Mouse (Mus musculus): ENCODE measurements around the gene Rbm20. TPM values are rescaled to one million over a fixed set of nuclear protein-coding genes. Genes with fewer than 3 reads are reported as not detected.
A peak's percentile ranks its signal among the peaks of the same experiment; 100 is the strongest.
"Not testable (repeated sequence)": the region's sequence is repeated elsewhere in the genome, so short reads cannot be mapped to it uniquely, and the experiment has no call there.

Rbm20 gene
- polyA plus RNA-seq, 1 experiment from 2014 or later: 1.2 TPM

DNA sequence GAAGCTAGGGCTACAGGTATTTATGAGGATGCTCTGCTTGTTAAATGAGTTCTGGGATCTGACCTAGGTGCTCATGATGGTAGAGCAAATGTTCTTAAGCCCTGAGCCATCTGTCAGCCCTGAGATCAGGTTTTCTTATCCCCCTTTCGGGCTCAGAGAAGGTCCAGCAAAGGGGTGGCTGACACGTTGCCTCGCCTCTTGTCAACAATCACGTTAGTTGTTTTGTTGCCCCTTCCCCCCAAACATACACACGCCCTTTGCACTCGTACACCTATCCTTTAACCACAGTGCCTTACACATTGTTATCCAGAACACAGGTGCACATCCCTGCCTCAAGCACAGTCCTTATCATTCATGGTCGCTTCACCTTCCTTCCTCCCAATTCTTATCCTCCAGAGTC, 26.2 kb upstream of the Rbm20 start:
- H3K27me3 ChIP-seq (ENCODE audit: control insufficient read depth, insufficient read depth, low read length): no peaks in the 10 kb centered on the region
- no peaks in the 10 kb centered on the region for H3K9me3 ChIP-seq (ENCODE audit: control insufficient read depth, low read length)
- no peak overlapping the region for H3K27ac ChIP-seq (ENCODE audit: low read depth, low read length)
- no peak overlapping the region for H3K4me3 ChIP-seq (ENCODE audit: low read depth, low read length)
- H3K36me3 ChIP-seq (ENCODE audit: control insufficient read depth, insufficient read depth, low read length): peaks cover 6% of the 10 kb centered on the region
- 91% methylated on average over 7 of the region's 7 CpGs for WGBS
- peaks cover 9% of the 10 kb centered on the region; the same call in 1 of the 2 replicates for H3K4me1 ChIP-seq (ENCODE audit: control insufficient read depth, insufficient read depth, low read length)
- no peak for ATAC-seq (ENCODE audit: low read depth)
- no peak overlapping the region for H3K9ac ChIP-seq (replicated peaks; ENCODE audit: low read depth, low read length)
- H3K4me2 ChIP-seq (ENCODE audit: low read depth, low read length): no peak overlapping the region

GRCm38 (mm10) chr19:53652267-53652666, 24.8 kb upstream of the Rbm20 start:
- no peak overlapping the region for H3K4me2 ChIP-seq (ENCODE audit: low read depth, low read length)
- H3K36me3 ChIP-seq (ENCODE audit: control insufficient read depth, insufficient read depth, low read length): no peaks in the 10 kb centered on the region
- H3K27ac ChIP-seq (ENCODE audit: low read depth, low read length): no peak overlapping the region
- no peak overlapping the region for H3K4me3 ChIP-seq (ENCODE audit: low read depth, low read length)
- WGBS: 58% methylated on average over 9 of the region's 9 CpGs
- no peaks in the 10 kb centered on the region for H3K27me3 ChIP-seq (ENCODE audit: control insufficient read depth, insufficient read depth, low read length)
- peaks cover 9% of the 10 kb centered on the region; the same call in 1 of the 2 replicates for H3K4me1 ChIP-seq (ENCODE audit: control insufficient read depth, insufficient read depth, low read length)
- no peak overlapping the region for H3K9ac ChIP-seq (replicated peaks; ENCODE audit: low read depth, low read length)
- no peak for ATAC-seq (ENCODE audit: low read depth)
- no peaks in the 10 kb centered on the region for H3K9me3 ChIP-seq (ENCODE audit: control insufficient read depth, low read length)

DNA sequence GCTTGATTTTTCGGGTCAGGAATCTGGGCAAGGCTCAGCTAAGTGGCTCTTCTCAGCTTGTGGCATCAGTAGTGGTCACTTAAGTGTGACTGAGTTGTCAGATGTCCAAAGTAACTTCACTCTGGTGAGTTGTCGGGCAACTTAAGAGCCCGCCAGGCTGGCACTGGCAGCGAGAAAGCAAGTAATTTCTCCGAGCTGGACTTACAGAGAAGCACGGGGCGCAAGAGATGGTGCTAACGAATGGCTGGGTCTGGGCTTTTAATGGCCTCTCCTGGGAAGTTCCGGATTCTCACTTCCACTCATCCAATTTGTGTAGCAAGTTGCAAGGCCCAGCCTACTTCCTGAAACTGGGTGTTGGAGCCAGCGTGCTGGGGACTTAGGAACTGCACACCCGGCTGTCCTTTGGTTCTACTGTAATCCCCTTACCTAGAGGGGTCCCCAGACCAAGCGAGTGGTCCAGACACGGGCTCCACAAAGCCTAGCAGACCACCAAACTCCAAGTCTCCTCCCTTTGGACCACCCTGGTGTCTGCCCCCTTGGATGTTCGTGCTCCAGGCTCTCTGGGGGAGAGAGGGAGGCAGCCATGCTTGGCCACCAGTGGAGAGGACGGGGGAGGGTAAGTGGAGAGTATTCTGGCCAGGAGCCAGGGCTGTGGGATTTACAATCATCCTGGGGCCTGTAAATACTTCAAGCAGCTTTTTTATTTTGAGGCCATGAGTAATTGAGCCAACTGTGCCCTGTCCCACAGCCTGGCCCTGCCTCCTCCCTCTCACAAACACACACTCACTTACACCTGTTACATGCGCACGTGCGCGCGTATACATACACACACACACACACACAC, 23.3 kb upstream of the Rbm20 start:
- Histone ChIP-seq H3K36me3 (ENCODE audit: control insufficient read depth, insufficient read depth, low read length) (no peaks in the 10 kb centered on the region), H3K27me3 (ENCODE audit: control insufficient read depth, insufficient read depth, low read length) (no peaks in the 10 kb centered on the region), H3K4me3 (ENCODE audit: low read depth, low read length) (no peak overlapping the region), H3K27ac (ENCODE audit: low read depth, low read length) (no peak overlapping the region), H3K9ac (replicated peaks; ENCODE audit: low read depth, low read length) (no peak overlapping the region), H3K4me2 (ENCODE audit: low read depth, low read length) (peak overlapping the region; percentile 23; the same call in 1 of the 2 replicates), H3K9me3 (ENCODE audit: control insufficient read depth, low read length) (no peaks in the 10 kb centered on the region), H3K4me1 (ENCODE audit: control insufficient read depth, insufficient read depth, low read length) (peaks cover 9% of the 10 kb centered on the region; the same call in 1 of the 2 replicates)
- peak; percentile 80 for ATAC-seq (ENCODE audit: low read depth)
- 38% methylated on average over 20 of the region's 20 CpGs for WGBS

DNA sequence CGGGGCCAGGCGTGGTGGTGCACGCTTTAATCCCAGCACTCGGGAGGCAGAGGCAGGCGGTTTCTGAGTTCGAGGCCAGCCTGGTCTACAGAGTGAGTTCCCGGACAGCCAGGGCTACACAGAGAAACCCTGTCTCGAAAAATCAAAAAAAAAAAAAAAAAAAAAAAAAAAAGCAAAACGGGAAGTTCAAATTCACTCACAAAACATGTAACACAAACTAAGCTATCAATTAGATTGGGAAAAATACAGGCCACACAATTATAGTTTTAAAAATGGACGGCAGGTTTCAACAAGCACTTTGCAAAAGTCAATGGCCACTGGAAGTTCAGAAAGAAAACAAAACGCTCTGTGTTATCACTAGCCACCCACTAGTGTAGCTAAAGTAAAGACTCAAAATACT, 20.7 kb upstream of the Rbm20 start:
- not testable (repeated sequence) for H3K4me1 ChIP-seq (ENCODE audit: control insufficient read depth, insufficient read depth, low read length); H3K36me3 ChIP-seq (ENCODE audit: control insufficient read depth, insufficient read depth, low read length); H3K9me3 ChIP-seq (ENCODE audit: control insufficient read depth, low read length); H3K4me2 ChIP-seq (ENCODE audit: low read depth, low read length); H3K9ac ChIP-seq (replicated peaks; ENCODE audit: low read depth, low read length); H3K4me3 ChIP-seq (ENCODE audit: low read depth, low read length); H3K27ac ChIP-seq (ENCODE audit: low read depth, low read length); H3K27me3 ChIP-seq (ENCODE audit: control insufficient read depth, insufficient read depth, low read length); ATAC-seq (ENCODE audit: low read depth)
- 93% methylated on average over 11 of the region's 11 CpGs for WGBS

DNA sequence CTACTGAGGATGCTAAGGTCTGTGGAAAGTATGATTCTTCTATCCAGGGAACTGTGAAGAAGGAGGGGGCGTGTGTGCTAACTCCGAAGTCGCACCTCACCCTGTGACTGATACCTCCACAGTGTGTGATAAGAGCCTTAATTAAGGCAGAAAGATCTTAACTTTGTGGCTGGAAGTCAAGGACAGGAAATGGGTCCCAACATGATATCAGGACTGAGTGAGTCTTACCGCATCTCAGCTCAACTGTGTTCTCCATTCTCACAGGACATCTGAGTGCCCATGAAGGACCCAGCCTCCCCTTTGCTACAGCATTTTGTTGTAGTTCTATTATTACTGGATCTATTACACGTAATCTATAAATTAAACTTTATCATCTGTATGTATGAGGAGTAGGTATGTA, 19.7 kb upstream of the Rbm20 start:
- WGBS: 86% methylated on average over 5 of the region's 5 CpGs
- H3K4me1 ChIP-seq (ENCODE audit: control insufficient read depth, insufficient read depth, low read length): 0 out of 2 replicates have a peak, but pooled peaks cover 6% of the 10 kb centered on the region
- no peaks in the 10 kb centered on the region for H3K27me3 ChIP-seq (ENCODE audit: control insufficient read depth, insufficient read depth, low read length)
- H3K9ac ChIP-seq (replicated peaks; ENCODE audit: low read depth, low read length): no peak overlapping the region
- H3K9me3 ChIP-seq (ENCODE audit: control insufficient read depth, low read length): no peaks in the 10 kb centered on the region
- no peak overlapping the region for H3K27ac ChIP-seq (ENCODE audit: low read depth, low read length)
- no peak for ATAC-seq (ENCODE audit: low read depth)
- no peak overlapping the region for H3K4me2 ChIP-seq (ENCODE audit: low read depth, low read length)
- H3K36me3 ChIP-seq (ENCODE audit: control insufficient read depth, insufficient read depth, low read length): no peaks in the 10 kb centered on the region
- H3K4me3 ChIP-seq (ENCODE audit: low read depth, low read length): no peak overlapping the region

- no peaks in the 10 kb centered on the region for H3K9me3 ChIP-seq (ENCODE audit: control insufficient read depth, low read length)
- WGBS: 74% methylated on average over 9 of the region's 9 CpGs
- H3K4me3 ChIP-seq (ENCODE audit: low read depth, low read length): no peak overlapping the region
- no peaks in the 10 kb centered on the region for H3K27me3 ChIP-seq (ENCODE audit: control insufficient read depth, insufficient read depth, low read length)
- no peak for ATAC-seq (ENCODE audit: low read depth)
- no peaks in the 10 kb centered on the region for H3K4me1 ChIP-seq (ENCODE audit: control insufficient read depth, insufficient read depth, low read length)
- H3K9ac ChIP-seq (replicated peaks; ENCODE audit: low read depth, low read length): no peak overlapping the region
- no peak overlapping the region for H3K4me2 ChIP-seq (ENCODE audit: low read depth, low read length)
- H3K36me3 ChIP-seq (ENCODE audit: control insufficient read depth, insufficient read depth, low read length): no peaks in the 10 kb centered on the region
- H3K27ac ChIP-seq (ENCODE audit: low read depth, low read length): no peak overlapping the region
Measured at GRCm38 (mm10) chr19:53660722-53661420, 16.2 kb upstream of the Rbm20 start.

- no peak overlapping the region for H3K4me3 ChIP-seq (ENCODE audit: low read depth, low read length)
- no peak overlapping the region for H3K4me2 ChIP-seq (ENCODE audit: low read depth, low read length)
- H3K9ac ChIP-seq (replicated peaks; ENCODE audit: low read depth, low read length): no peak overlapping the region
- H3K27me3 ChIP-seq (ENCODE audit: control insufficient read depth, insufficient read depth, low read length): no peaks in the 10 kb centered on the region
- H3K36me3 ChIP-seq (ENCODE audit: control insufficient read depth, insufficient read depth, low read length): no peaks in the 10 kb centered on the region
- H3K9me3 ChIP-seq (ENCODE audit: control insufficient read depth, low read length): no peaks in the 10 kb centered on the region
- H3K4me1 ChIP-seq (ENCODE audit: control insufficient read depth, insufficient read depth, low read length): no peaks in the 10 kb centered on the region
- WGBS: 66% methylated on average over 14 of the region's 14 CpGs
- no peak for ATAC-seq (ENCODE audit: low read depth)
- H3K27ac ChIP-seq (ENCODE audit: low read depth, low read length): no peak overlapping the region
Measured at GRCm38 (mm10) chr19:53661938-53662722, 15.0 kb upstream of the Rbm20 start.

DNA sequence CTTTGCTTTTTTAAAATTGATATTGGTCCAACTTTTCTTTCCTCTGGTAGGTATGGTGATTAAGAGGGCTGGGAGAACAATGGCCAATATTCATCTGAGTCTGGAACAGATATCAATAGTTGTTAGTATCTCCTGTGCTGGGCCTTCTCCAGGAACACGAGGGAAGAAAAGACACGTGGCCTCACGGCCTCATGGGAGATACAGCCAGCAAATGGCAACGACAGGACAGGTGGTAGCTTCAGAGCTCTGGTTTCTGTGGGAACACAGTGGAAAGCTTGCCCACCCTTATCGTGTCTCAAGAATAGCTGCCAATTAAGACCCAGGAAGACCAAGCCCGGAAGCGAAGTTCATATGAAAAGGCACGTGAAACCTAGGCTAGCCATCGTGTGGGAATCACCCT, 12.3 kb upstream of the Rbm20 start:
- H3K9me3 ChIP-seq (ENCODE audit: control insufficient read depth, low read length): no peaks in the 10 kb centered on the region
- no peaks in the 10 kb centered on the region for H3K36me3 ChIP-seq (ENCODE audit: control insufficient read depth, insufficient read depth, low read length)
- no peaks in the 10 kb centered on the region for H3K4me1 ChIP-seq (ENCODE audit: control insufficient read depth, insufficient read depth, low read length)
- no peak overlapping the region for H3K27ac ChIP-seq (ENCODE audit: low read depth, low read length)
- no peak for ATAC-seq (ENCODE audit: low read depth)
- no peak overlapping the region for H3K9ac ChIP-seq (replicated peaks; ENCODE audit: low read depth, low read length)
- no peak overlapping the region for H3K4me3 ChIP-seq (ENCODE audit: low read depth, low read length)
- H3K27me3 ChIP-seq (ENCODE audit: control insufficient read depth, insufficient read depth, low read length): no peaks in the 10 kb centered on the region
- 89% methylated on average over 9 of the region's 9 CpGs for WGBS
- H3K4me2 ChIP-seq (ENCODE audit: low read depth, low read length): no peak overlapping the region
